Mouse (Mus musculus) forebrain, embryonic 11.5 days (tissue): ENCODE data around the gene Slc30a1. TPM values are rescaled to one million over a fixed set of nuclear protein-coding genes. Genes with fewer than 3 reads are reported as not detected.

Experiments
- ATAC-seq: fragments of 200-750 bp; cut with Nextera tagmentation; replicated peaks from 2 replicates; pipeline ENCODE4 v1.8.0; 2017; ENCODE audit warnings: moderate TSS enrichment; ENCODE audit not compliant: low FRiP score
- DNase-seq: peaks from one replicate; pipeline ENCODE4 v3.0.0-alpha.2; 2017; ENCODE audit warnings: low spot score
- H3K27ac ChIP-seq: fragments of 300-500 bp; sonication (generic); 2 replicates; pipeline ENCODE4 v1.5.1; 2014; ENCODE audit warnings: low read depth, low read length
- H3K27me3 ChIP-seq: fragments of 300-500 bp; sonication (generic); 2 replicates; pipeline ENCODE4 v1.6.1; 2014; ENCODE audit warnings: mild to moderate bottlenecking, low read length, mixed read lengths; ENCODE audit not compliant: control insufficient read depth, insufficient read depth
- H3K36me3 ChIP-seq: fragments of 300-500 bp; sonication (generic); 2 replicates; pipeline ENCODE4 v1.6.1; 2014; ENCODE audit warnings: mild to moderate bottlenecking, low read length, moderate library complexity, mixed read lengths; ENCODE audit not compliant: control insufficient read depth, insufficient read depth
- H3K4me1 ChIP-seq: fragments of 300-500 bp; sonication (generic); replicated peaks from 2 replicates; pipeline ENCODE4 v1.6.1; 2014; ENCODE audit warnings: low read length, mixed read lengths; ENCODE audit not compliant: control insufficient read depth, insufficient read depth
- H3K4me2 ChIP-seq: fragments of 300-500 bp; sonication (generic); 2 replicates; pipeline ENCODE4 v1.6.1; 2014; ENCODE audit warnings: low read depth, mild to moderate bottlenecking, low read length, moderate library complexity, mixed read lengths; ENCODE audit not compliant: severe bottlenecking
- H3K4me3 ChIP-seq: fragments of 300-500 bp; sonication (generic); 2 replicates; pipeline ENCODE4 v1.5.1; 2014; ENCODE audit warnings: low read depth, low read length
- H3K9ac ChIP-seq: fragments of 300-500 bp; sonication (generic); 2 replicates; pipeline ENCODE4 v1.6.1; 2014; ENCODE audit warnings: low read length
- H3K9me3 ChIP-seq: fragments of 300-500 bp; sonication (generic); 2 replicates; pipeline ENCODE4 v1.6.1; 2016; ENCODE audit warnings: low read length, mixed read lengths; ENCODE audit not compliant: control insufficient read depth
- WGBS: fragments of 180-500 bp; shearing (Covaris S2); extraction: QIAGEN DNeasy Blood & Tissue Kit; methylation state at CpG from one replicate; pipeline ENCODE4 v1.1.7; 2014; 5-methylcytosine and 5-hydroxymethylcytosine counted together
- polyA plus RNA-seq: library from polyadenylated mRNA; unstranded; fragments of >200 nt; fragmentation: Nextera tagmentation; extraction: Ambion mirVana; gene quantifications from 2 replicates; pipeline ENCODE4 v1.2.1, GENCODE M21; 2014

The Slc30a1 gene
- polyA plus RNA-seq, 1 experiment from 2014 or later: 2.2 TPM

DNA sequence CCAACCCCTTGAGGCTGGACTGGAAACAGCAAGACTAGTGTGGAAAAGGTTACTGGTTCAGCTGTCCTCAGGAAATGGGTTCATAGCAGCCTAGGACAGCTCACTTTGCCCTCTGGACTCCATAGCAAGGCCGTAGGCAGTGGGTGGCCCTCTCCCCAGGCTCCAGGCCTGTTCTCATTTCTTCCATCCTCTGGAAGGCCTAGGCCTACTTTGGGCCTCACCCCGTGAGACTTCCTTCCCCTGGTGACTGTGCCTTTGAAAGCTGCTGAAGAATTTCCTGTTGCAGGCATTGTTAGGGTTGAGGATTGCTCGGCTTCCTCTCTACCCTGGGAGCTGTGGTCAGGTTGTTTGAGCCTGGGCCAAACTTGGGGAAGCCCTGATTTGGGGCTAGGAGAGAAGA is 48.5 kb downstream of the Slc30a1 start:
- 68% methylated on average over 3 of the region's 3 CpGs for WGBS
- Histone ChIP-seq H3K36me3 (no peaks in the 10 kb centered on the region), H3K9me3 (no peaks in the 10 kb centered on the region), H3K9ac (no peak overlapping the region), H3K4me3 (no peak overlapping the region), H3K27me3 (no peaks in the 10 kb centered on the region), H3K4me2 (no peak overlapping the region), H3K27ac (no peak overlapping the region), H3K4me1 (no peaks in the 10 kb centered on the region)
- ATAC-seq: no peak
- no peak for DNase-seq

DNA sequence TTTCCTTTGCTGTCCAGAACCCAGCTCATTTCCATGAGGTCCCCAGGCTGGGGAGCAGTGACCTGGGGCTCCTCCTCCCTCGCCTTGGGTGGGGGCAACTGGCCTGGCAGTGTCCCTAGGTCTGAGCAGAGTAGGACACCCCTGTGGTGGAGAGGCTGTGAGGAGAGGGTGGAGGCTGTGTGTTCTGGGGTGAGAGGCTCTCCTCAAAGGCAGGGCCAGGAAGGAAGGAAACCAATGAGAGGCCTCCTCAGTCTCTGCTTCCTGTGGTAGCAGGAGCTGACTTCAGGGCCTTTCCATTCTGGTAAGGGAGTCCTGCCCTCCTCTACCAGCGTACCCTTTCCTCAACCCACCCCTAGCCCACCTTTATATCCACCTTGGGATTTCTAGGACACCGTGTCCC is 49.7 kb downstream of the Slc30a1 start:
- Histone ChIP-seq H3K9ac (no peak overlapping the region), H3K4me2 (no peak overlapping the region), H3K27ac (no peak overlapping the region), H3K4me3 (no peak overlapping the region), H3K9me3 (no peaks in the 10 kb centered on the region), H3K36me3 (no peaks in the 10 kb centered on the region), H3K4me1 (no peaks in the 10 kb centered on the region), H3K27me3 (no peaks in the 10 kb centered on the region)
- WGBS: 67% methylated on average over 3 of the region's 3 CpGs
- DNase-seq (no peak), ATAC-seq (no peak)

DNA sequence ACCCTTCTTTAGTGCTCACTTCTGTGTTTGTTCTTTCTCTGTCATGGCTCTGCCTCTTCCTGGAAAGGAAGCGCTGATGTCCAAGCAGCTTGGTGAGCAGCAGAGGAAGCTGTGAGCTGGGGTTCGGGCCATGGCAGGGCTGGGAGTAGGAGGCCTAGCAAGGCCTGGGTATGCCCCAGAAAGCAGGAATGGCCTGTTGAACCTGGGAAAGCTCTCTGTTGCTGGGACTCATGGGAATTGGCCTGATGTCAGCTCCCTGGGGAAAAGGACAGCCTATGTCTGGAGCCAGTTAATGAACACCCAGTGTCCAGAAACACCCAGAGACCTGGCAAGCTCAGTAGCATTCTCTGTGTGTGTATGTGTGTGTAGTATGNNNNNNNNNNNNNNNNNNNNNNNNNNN is 50.3 kb downstream of the Slc30a1 start:
- Histone ChIP-seq H3K27ac (no peak overlapping the region), H3K4me1 (no peaks in the 10 kb centered on the region), H3K9me3 (no peaks in the 10 kb centered on the region), H3K4me3 (no peak overlapping the region), H3K36me3 (no peaks in the 10 kb centered on the region), H3K9ac (no peak overlapping the region), H3K4me2 (no peak overlapping the region), H3K27me3 (no peaks in the 10 kb centered on the region)
- 84% methylated on average over 2 of the region's 2 CpGs for WGBS
- no peak for ATAC-seq
- DNase-seq: no peak

DNA sequence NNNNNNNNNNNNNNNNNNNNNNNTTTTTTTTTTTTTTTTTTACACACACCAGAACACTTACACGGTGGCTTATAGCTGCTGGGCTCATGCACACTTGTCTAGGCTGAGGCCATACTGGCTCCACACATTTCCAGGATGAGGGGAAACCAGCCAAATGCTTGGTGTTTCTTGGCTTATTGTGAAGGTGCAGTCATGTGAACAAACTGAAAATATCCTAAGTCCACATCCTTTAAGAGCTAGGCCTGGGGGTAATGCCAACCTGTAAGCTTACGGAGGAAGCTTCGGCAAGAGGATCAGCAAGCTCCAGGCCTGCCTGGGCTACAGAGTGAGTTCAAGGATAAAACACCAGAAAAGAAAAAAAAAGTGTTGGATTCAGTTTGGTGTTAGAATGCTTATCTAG is 50.8 kb downstream of the Slc30a1 start:
- Histone ChIP-seq H3K4me1 (no peaks in the 10 kb centered on the region), H3K4me3 (no peak overlapping the region), H3K27ac (no peak overlapping the region), H3K27me3 (no peaks in the 10 kb centered on the region), H3K9ac (no peak overlapping the region), H3K4me2 (no peak overlapping the region), H3K9me3 (no peaks in the 10 kb centered on the region), H3K36me3 (no peaks in the 10 kb centered on the region)
- ATAC-seq (no peak), DNase-seq (no peak)
- 85% methylated on average over 3 of the region's 3 CpGs for WGBS

DNA sequence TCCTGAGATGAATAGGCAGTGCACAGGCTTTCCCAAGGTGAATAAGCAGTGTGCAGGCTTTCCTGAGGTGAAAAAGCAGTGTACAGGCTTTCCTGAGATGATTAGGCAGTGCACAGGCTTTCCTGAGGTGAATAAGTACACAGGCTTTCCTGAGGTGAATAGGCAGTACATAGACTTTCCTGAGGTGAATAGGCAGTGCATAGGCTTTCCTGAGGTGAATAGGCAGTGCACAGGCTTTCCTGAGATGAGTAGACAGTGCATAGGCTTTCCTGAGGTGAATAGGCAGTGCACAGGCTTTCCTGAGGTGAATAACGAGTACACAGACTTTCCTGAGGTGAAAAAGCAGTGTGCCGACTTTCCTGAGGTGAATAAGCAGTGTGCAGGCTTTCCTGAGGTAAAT is 54.4 kb downstream of the Slc30a1 start:
- Histone ChIP-seq H3K9ac (no peak overlapping the region), H3K36me3 (no peaks in the 10 kb centered on the region), H3K4me1 (no peaks in the 10 kb centered on the region), H3K27me3 (no peaks in the 10 kb centered on the region), H3K9me3 (no peaks in the 10 kb centered on the region), H3K4me2 (no peak overlapping the region), H3K4me3 (no peak overlapping the region), H3K27ac (no peak overlapping the region)
- DNase-seq (no peak), ATAC-seq (no peak)
- WGBS: 46% methylated on average over 2 of the region's 2 CpGs

Other genes with a start within 250 kb of the Slc30a1 start
- 39.0 and 40.6 TPM in 2 replicates for gene Lpgat1, start 188.9 kb upstream of the Slc30a1 start, polyA plus RNA-seq
- 55.6 and 59.5 TPM in 2 replicates for gene Nek2, start 85.3 kb upstream of the Slc30a1 start, polyA plus RNA-seq
- 0.92 and 1.6 TPM in 2 replicates for gene Rd3, start 70.6 kb downstream of the Slc30a1 start, polyA plus RNA-seq
- 2.8 and 4.4 TPM in 2 replicates for gene Traf5, start 185.8 kb downstream of the Slc30a1 start, polyA plus RNA-seq
- 17.4 and 18.1 TPM in 2 replicates for gene Rcor3, start 231.3 kb downstream of the Slc30a1 start, polyA plus RNA-seq